Mouse (Mus musculus): ENCODE data around the gene Olfr1177-ps. TPM values are rescaled to one million over a fixed set of nuclear protein-coding genes. Genes with fewer than 3 reads are reported as not detected.

Olfr1177-ps gene
- total RNA-seq (2014; fragmentation: Nextera tagmentation) (not detected in 2 replicates), total RNA-seq (2017) (not detected in 2 replicates)

- no peak for ATAC-seq (replicated peaks; ENCODE audit: low FRiP score, low TSS enrichment, poor library complexity, severe bottlenecking)
Observed at GRCm38 (mm10) chr2:88346392-88346791, at the start of gene Olfr1177-ps. Gene Olfr1177-ps, minus strand, starts transcription at chr2:88346492.

- no peak for ATAC-seq (replicated peaks; ENCODE audit: low FRiP score, low TSS enrichment, poor library complexity, severe bottlenecking)
Observed at GRCm38 (mm10) chr2:88386762-88387161, 40.5 kb upstream of the Olfr1177-ps start, which contains the start of gene Olfr1178. Gene Olfr1178, plus strand, starts transcription at chr2:88387062.

GRCm38 (mm10) chr2:88356304-88356703 is 10.0 kb upstream of the Olfr1177-ps start:
- ATAC-seq (replicated peaks; ENCODE audit: low FRiP score, low TSS enrichment, poor library complexity, severe bottlenecking) = no peak

DNA sequence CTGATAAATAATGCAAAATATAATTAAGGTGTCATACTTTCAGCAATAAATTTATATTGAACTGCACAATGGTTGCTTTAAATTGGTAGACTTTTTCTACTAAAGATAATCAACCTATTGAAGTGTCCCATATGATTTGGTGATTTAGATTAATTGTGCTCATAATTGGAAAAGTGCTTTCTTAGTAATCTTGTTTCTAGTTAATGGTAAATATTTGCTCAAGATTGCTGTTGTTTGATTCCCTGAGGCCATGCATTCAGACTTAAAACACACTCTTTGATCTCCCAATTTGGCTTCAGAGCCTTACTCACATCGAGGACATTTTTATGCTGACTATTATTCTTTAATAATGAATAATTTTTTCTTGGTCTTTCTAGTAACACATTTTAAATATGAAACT is 9.9 kb downstream of the Olfr1177-ps start, which contains the start of gene Olfr1176:
Gene Olfr1176, plus strand, starts transcription at position 301 of the 400 bp plus-strand sequence.
- ATAC-seq (replicated peaks; ENCODE audit: low FRiP score, low TSS enrichment, poor library complexity, severe bottlenecking) = no peak

DNA sequence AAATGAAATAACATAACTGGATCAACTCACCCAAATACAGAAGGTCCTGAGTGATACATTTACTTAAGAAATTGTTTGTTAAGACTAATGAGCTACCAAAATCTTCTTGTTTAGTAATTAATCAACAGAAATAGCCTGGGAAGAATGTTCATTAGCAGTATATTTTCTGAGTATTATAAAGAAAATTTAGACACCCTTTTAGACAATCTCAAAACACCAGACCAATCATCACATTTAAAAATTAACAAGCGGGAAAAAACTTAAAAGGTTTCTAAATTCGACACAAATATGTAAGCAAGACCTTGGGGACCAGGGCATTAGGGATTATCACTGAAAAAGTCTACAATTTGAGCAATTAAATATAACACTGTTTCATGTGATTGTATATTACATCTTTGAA is 19.2 kb downstream of the Olfr1177-ps start, which contains the start of gene Olfr1175-ps:
Gene Olfr1175-ps, minus strand, starts transcription at position 101 of the 400 bp plus-strand sequence.
- ATAC-seq (replicated peaks; ENCODE audit: low FRiP score, low TSS enrichment, poor library complexity, severe bottlenecking) = no peak

DNA sequence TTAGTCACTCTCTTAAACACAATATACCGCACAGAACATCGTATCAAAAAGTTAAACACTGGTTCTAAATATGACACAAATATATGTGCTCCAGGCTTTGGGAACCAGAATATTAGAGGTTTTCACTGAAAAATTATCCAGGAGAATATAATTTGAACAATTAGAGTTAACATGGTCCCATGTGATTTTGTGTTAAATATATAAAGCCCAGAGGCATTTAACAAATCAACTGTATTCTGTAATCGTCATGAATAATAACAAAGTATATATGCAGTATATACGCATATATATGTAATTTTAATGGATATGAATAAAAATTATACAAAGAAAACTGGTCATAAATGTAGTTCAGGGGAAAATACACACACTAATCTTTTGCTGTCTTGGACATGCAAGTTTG is 31.3 kb downstream of the Olfr1177-ps start, which contains the start of gene Olfr1174-ps:
Gene Olfr1174-ps, minus strand, starts transcription at position 101 of the 400 bp plus-strand sequence.
- no peak for ATAC-seq (replicated peaks; ENCODE audit: low FRiP score, low TSS enrichment, poor library complexity, severe bottlenecking)

Other genes with a start within 250 kb of the Olfr1177-ps start
- gene Olfr1166, start 218.2 kb downstream of the Olfr1177-ps start, total RNA-seq (2014; fragmentation: Nextera tagmentation) = not detected in 2 replicates
- gene Olfr1166, start 218.2 kb downstream of the Olfr1177-ps start, total RNA-seq (2017) = not detected in 2 replicates
- gene Olfr1167, start 191.3 kb downstream of the Olfr1177-ps start, total RNA-seq (2014; fragmentation: Nextera tagmentation) = not detected in 2 replicates
- not detected in 2 replicates for gene Olfr1167, start 191.3 kb downstream of the Olfr1177-ps start, total RNA-seq (2017)
- not detected in 2 replicates for gene Olfr1168, start 164.6 kb downstream of the Olfr1177-ps start, total RNA-seq (2014; fragmentation: Nextera tagmentation)
- gene Olfr1168, start 164.6 kb downstream of the Olfr1177-ps start, total RNA-seq (2017) = not detected in 2 replicates
- gene Olfr1170, start 118.2 kb downstream of the Olfr1177-ps start, total RNA-seq (2014; fragmentation: Nextera tagmentation) = not detected in 2 replicates
- not detected in 2 replicates for gene Olfr1170, start 118.2 kb downstream of the Olfr1177-ps start, total RNA-seq (2017)
- gene Olfr1173, start 66.6 kb downstream of the Olfr1177-ps start, total RNA-seq (2014; fragmentation: Nextera tagmentation) = not detected in 2 replicates
- gene Olfr1173, start 66.6 kb downstream of the Olfr1177-ps start, total RNA-seq (2017) = 0.28 TPM in 1 of 2 replicates, not detected in the other
- gene Olfr1174-ps, start 31.4 kb downstream of the Olfr1177-ps start, total RNA-seq (2014; fragmentation: Nextera tagmentation) = not detected in 2 replicates
- gene Olfr1174-ps, start 31.4 kb downstream of the Olfr1177-ps start, total RNA-seq (2017) = not detected in 2 replicates
- not detected in 2 replicates for gene Olfr1175-ps, start 19.3 kb downstream of the Olfr1177-ps start, total RNA-seq (2014; fragmentation: Nextera tagmentation)
- gene Olfr1175-ps, start 19.3 kb downstream of the Olfr1177-ps start, total RNA-seq (2017) = not detected in 2 replicates
- not detected in 2 replicates for gene Olfr1176, start 9.8 kb downstream of the Olfr1177-ps start, total RNA-seq (2014; fragmentation: Nextera tagmentation)
- not detected in 2 replicates for gene Olfr1176, start 9.8 kb downstream of the Olfr1177-ps start, total RNA-seq (2017)
- gene Olfr1178, start 40.6 kb upstream of the Olfr1177-ps start, total RNA-seq (2014; fragmentation: Nextera tagmentation) = not detected in 2 replicates
- gene Olfr1178, start 40.6 kb upstream of the Olfr1177-ps start, total RNA-seq (2017) = not detected in 2 replicates
- gene Olfr1179, start 60.0 kb upstream of the Olfr1177-ps start, total RNA-seq (2014; fragmentation: Nextera tagmentation) = not detected in 2 replicates
- not detected in 2 replicates for gene Olfr1179, start 60.0 kb upstream of the Olfr1177-ps start, total RNA-seq (2017)
- not detected in 2 replicates for gene Olfr1180, start 72.7 kb upstream of the Olfr1177-ps start, total RNA-seq (2014; fragmentation: Nextera tagmentation)
- not detected in 2 replicates for gene Olfr1180, start 72.7 kb upstream of the Olfr1177-ps start, total RNA-seq (2017)
- not detected in 2 replicates for gene Olfr1181, start 79.7 kb upstream of the Olfr1177-ps start, total RNA-seq (2014; fragmentation: Nextera tagmentation)
- gene Olfr1181, start 79.7 kb upstream of the Olfr1177-ps start, total RNA-seq (2017) = not detected in 2 replicates
- gene Gm13757, start 102.6 kb upstream of the Olfr1177-ps start, total RNA-seq (2014; fragmentation: Nextera tagmentation) = not detected in 2 replicates
- gene Gm13757, start 102.6 kb upstream of the Olfr1177-ps start, total RNA-seq (2017) = not detected in 2 replicates
- not detected in 2 replicates for gene Olfr1183, start 108.4 kb upstream of the Olfr1177-ps start, total RNA-seq (2014; fragmentation: Nextera tagmentation)
- gene Olfr1183, start 108.4 kb upstream of the Olfr1177-ps start, total RNA-seq (2017) = not detected in 2 replicates
- gene Olfr1184, start 137.1 kb upstream of the Olfr1177-ps start, total RNA-seq (2014; fragmentation: Nextera tagmentation) = not detected in 2 replicates
- gene Olfr1184, start 137.1 kb upstream of the Olfr1177-ps start, total RNA-seq (2017) = not detected in 2 replicates
- gene Olfr1185-ps1, start 146.8 kb upstream of the Olfr1177-ps start, total RNA-seq (2014; fragmentation: Nextera tagmentation) = not detected in 2 replicates
- gene Olfr1185-ps1, start 146.8 kb upstream of the Olfr1177-ps start, total RNA-seq (2017) = not detected in 2 replicates
- gene Olfr1186, start 172.1 kb upstream of the Olfr1177-ps start, total RNA-seq (2014; fragmentation: Nextera tagmentation) = not detected in 2 replicates
- gene Olfr1186, start 172.1 kb upstream of the Olfr1177-ps start, total RNA-seq (2017) = not detected in 2 replicates
- gene Olfr1188, start 210.4 kb upstream of the Olfr1177-ps start, total RNA-seq (2014; fragmentation: Nextera tagmentation) = not detected in 2 replicates
- gene Olfr1188, start 210.4 kb upstream of the Olfr1177-ps start, total RNA-seq (2017) = not detected in 2 replicates
- not detected in 2 replicates for gene Olfr1189, start 240.0 kb upstream of the Olfr1177-ps start, total RNA-seq (2014; fragmentation: Nextera tagmentation)
- gene Olfr1189, start 240.0 kb upstream of the Olfr1177-ps start, total RNA-seq (2017) = not detected in 2 replicates